Mouse (Mus musculus) midbrain, postnatal 0 days (tissue): Measurements from ENCODE around the gene Insc. TPM values are rescaled to one million over a fixed set of nuclear protein-coding genes. Genes with fewer than 3 reads are reported as not detected.

Experiments
- ATAC-seq: fragments of 200-750 bp; cut with Nextera tagmentation; 2 replicates; pipeline ENCODE4 v1.8.0; 2017; ENCODE audit warnings: moderate number of reproducible peaks, mild to moderate bottlenecking, moderate TSS enrichment, moderate library complexity; ENCODE audit not compliant: low FRiP score
- DNase-seq: peaks from one replicate; pipeline ENCODE4 v3.0.0-alpha.2; 2015; ENCODE audit warnings: low spot score
- H3K27ac ChIP-seq: fragments of 300-500 bp; sonication (generic); 2 replicates; pipeline ENCODE4 v1.5.1; 2014; ENCODE audit warnings: low read depth, mild to moderate bottlenecking, low read length, mixed read lengths
- H3K27me3 ChIP-seq: fragments of 300-500 bp; sonication (generic); 2 replicates; pipeline ENCODE4 v1.6.1; 2014; ENCODE audit warnings: low read length, control low read depth, mixed read lengths; ENCODE audit not compliant: insufficient read depth
- H3K36me3 ChIP-seq: fragments of 300-500 bp; sonication (generic); 2 replicates; pipeline ENCODE4 v1.6.1; 2014; ENCODE audit warnings: low read length, control low read depth, mixed read lengths; ENCODE audit not compliant: insufficient read depth
- H3K4me1 ChIP-seq: fragments of 300-500 bp; sonication (generic); 2 replicates; pipeline ENCODE4 v1.6.1; 2014; ENCODE audit warnings: mild to moderate bottlenecking, control low read depth, antibody characterized with exemption, low read length, mixed read lengths; ENCODE audit not compliant: insufficient read depth
- H3K4me2 ChIP-seq: fragments of 300-500 bp; sonication (generic); 2 replicates; pipeline ENCODE4 v1.6.1; 2014; ENCODE audit warnings: low read depth, mild to moderate bottlenecking, low read length, mixed read lengths; ENCODE audit not compliant: poor library complexity, severe bottlenecking
- H3K4me3 ChIP-seq: fragments of 300-500 bp; sonication (generic); 2 replicates; pipeline ENCODE4 v1.5.1; 2014; ENCODE audit warnings: low read depth, mild to moderate bottlenecking, low read length, moderate library complexity
- H3K9ac ChIP-seq: fragments of 300-500 bp; sonication (generic); replicated peaks from 2 replicates; pipeline ENCODE4 v1.6.1; 2014; ENCODE audit warnings: mild to moderate bottlenecking, low read length, moderate library complexity, mixed read lengths; ENCODE audit not compliant: poor library complexity, severe bottlenecking
- H3K9me3 ChIP-seq: fragments of 300-500 bp; sonication (generic); 2 replicates; pipeline ENCODE4 v1.6.1; 2016; ENCODE audit warnings: low read length, control low read depth
- CTCF ChIP-seq: IDR thresholded peaks from 2 replicates; pipeline ENCODE4 v1.5.1; 2016; ENCODE audit warnings: antibody characterized with exemption, mild to moderate bottlenecking
- WGBS: fragments of 180-500 bp; shearing (Covaris S2); extraction: QIAGEN DNeasy Blood & Tissue Kit; methylation state at CpG from one replicate; pipeline ENCODE4 v1.1.7; 2014; 5-methylcytosine and 5-hydroxymethylcytosine counted together
- polyA plus RNA-seq: library from polyadenylated mRNA; unstranded; fragments of >200 nt; fragmentation: Nextera tagmentation; extraction: Ambion mirVana; gene quantifications from 2 replicates; pipeline ENCODE4 v1.2.1, GENCODE M21; 2015
- total RNA-seq: library from RNA; depleted of rRNA; stranded (reverse); fragments of >200 nt; gene quantifications from 2 replicates; pipeline ENCODE4 v1.2.3, GENCODE M21; 2014

Insc gene
- total and polyA plus RNA-seq, 2 experiments from 2014 or later = 1.4 to 2.7 TPM

DNA sequence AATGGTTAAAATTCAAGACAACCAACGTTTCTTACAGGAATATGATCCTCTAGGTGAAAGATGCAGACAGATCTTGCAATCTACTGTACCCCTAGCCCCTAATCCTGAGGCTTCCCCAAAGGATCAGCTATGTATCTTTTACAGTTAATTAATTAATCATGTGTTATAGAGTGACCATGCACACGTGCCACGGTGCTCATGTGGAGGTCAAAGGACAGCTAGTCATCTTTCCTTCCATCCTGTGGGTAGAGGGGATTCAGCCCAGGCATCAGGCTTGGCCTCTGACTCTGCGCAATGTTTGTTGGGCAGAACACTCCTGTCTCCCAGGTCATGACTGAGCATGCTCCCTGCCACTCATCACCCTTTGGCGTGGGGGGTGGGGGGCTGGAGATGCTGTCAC, 74.4 kb downstream of the Insc start:
- Histone ChIP-seq H3K9ac (no peak overlapping the region), H3K4me3 (no peak overlapping the region), H3K27ac (no peak overlapping the region), H3K36me3 (no peaks in the 10 kb centered on the region), H3K4me1 (no peaks in the 10 kb centered on the region), H3K27me3 (no peaks in the 10 kb centered on the region), H3K4me2 (no peak overlapping the region), H3K9me3 (no peaks in the 10 kb centered on the region)
- WGBS = 37% methylated on average over 5 of the region's 5 CpGs
- ATAC-seq (peak; percentile 47), DNase-seq (no peak)
- no peak for TF ChIP-seq CTCF

DNA sequence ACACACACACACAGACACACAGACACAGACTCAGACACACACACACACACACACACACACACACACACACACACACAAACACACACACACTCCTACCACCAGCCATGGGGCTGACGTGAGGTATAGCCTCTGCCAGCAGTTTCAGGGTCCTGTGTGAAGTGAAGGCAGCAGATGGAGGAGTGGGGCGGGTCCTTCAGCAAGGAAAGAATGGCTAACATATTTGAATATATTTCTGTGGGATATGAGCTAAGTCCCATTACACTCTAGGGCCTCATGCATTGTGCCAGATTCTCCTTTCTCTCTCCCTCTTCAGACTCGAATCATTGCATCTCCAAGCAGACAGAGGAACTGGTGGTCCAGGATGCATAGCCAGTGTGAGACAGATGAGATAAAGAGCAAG, 74.9 kb downstream of the Insc start:
- DNase-seq (no peak), ATAC-seq (no peak)
- no peaks in the 10 kb centered on the region for H3K4me1 ChIP-seq
- no peaks in the 10 kb centered on the region for H3K9me3 ChIP-seq
- H3K27me3 ChIP-seq = no peaks in the 10 kb centered on the region
- WGBS = 77% methylated on average over 3 of the region's 3 CpGs
- no peak overlapping the region for H3K9ac ChIP-seq
- no peak overlapping the region for H3K4me2 ChIP-seq
- no peak overlapping the region for H3K27ac ChIP-seq
- no peaks in the 10 kb centered on the region for H3K36me3 ChIP-seq
- no peak overlapping the region for H3K4me3 ChIP-seq
- TF ChIP-seq CTCF = no peak

DNA sequence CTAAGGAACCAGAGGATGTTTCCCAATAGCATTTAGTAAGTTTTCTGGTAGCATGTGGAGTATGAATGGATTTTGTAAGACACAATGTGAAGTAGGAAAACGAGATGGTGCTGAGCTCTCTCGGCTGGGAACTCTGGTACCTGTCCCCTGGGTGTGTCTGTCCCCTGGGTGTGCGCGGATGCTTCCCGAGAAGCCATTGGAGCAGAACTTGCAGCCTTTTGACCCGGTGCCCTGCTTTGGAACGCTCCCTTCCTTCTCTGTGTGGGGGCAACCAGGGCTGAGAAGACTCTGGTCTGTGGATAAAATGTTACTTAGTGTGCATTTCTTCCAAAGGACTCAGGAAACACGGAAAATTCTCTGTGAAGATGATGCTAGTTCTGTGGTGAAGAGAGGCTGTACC, 75.3 kb downstream of the Insc start:
- H3K4me3 ChIP-seq = no peak overlapping the region
- H3K36me3 ChIP-seq = no peaks in the 10 kb centered on the region
- TF ChIP-seq CTCF = no peak
- no peaks in the 10 kb centered on the region for H3K4me1 ChIP-seq
- WGBS = 73% methylated on average over 8 of the region's 8 CpGs
- no peak overlapping the region for H3K27ac ChIP-seq
- ATAC-seq = no peak
- DNase-seq = no peak
- no peak overlapping the region for H3K9ac ChIP-seq
- no peaks in the 10 kb centered on the region for H3K9me3 ChIP-seq
- no peaks in the 10 kb centered on the region for H3K27me3 ChIP-seq
- no peak overlapping the region for H3K4me2 ChIP-seq

DNA sequence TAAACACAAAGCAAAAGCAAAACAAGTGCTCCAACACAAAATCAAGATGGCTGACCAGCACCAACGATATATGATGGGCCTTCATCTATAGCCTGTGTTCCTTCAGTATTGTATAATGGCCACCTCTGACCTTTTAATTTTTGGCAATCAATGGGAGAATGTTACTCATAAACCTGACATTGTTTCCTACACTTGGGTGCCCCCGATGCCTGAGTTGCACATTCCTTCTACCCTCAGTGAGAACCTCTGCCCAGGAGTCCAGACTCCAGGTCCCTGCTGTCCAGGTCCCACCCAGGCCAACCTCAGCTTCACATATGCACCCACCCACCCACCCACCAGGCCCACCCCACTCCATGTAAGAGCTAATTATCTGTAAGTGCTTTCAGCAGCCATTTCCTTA, 79.2 kb downstream of the Insc start:
- TF ChIP-seq CTCF = no peak
- no peak for ATAC-seq
- Histone ChIP-seq H3K4me3 (no peak overlapping the region), H3K4me2 (no peak overlapping the region), H3K27me3 (no peaks in the 10 kb centered on the region), H3K9me3 (no peaks in the 10 kb centered on the region), H3K9ac (no peak overlapping the region), H3K27ac (no peak overlapping the region), H3K36me3 (no peaks in the 10 kb centered on the region), H3K4me1 (no peaks in the 10 kb centered on the region)
- DNase-seq = no peak
- 95% methylated on average over 2 of the region's 2 CpGs for WGBS

DNA sequence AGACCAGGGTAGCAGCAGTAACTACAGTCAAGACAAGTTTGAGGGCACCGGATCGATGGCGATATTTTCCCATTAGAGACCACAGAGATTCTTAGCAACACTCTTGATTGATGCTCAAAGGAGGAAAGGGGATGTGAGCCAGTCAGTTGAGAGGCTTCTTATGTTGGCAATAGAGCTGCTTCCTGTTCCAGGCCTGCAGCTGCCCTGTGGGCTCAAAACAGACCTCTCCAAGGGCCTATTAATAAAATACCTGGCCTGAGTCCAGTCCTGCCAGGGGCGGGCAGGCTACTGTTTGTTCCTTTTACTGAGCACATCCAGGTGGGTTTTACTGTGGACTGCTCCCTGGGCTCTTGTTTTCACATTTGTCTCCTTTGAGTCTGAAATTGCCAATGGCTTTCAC, 83.9 kb downstream of the Insc start:
- 84% methylated on average over 4 of the region's 4 CpGs for WGBS
- no peak overlapping the region for H3K4me3 ChIP-seq
- no peaks in the 10 kb centered on the region for H3K36me3 ChIP-seq
- H3K9me3 ChIP-seq = no peaks in the 10 kb centered on the region
- ATAC-seq (no peak), DNase-seq (no peak)
- no peak overlapping the region for H3K4me2 ChIP-seq
- no peak for TF ChIP-seq CTCF
- no peak overlapping the region for H3K9ac ChIP-seq
- H3K4me1 ChIP-seq = no peaks in the 10 kb centered on the region
- no peak overlapping the region for H3K27ac ChIP-seq
- H3K27me3 ChIP-seq = no peaks in the 10 kb centered on the region

DNA sequence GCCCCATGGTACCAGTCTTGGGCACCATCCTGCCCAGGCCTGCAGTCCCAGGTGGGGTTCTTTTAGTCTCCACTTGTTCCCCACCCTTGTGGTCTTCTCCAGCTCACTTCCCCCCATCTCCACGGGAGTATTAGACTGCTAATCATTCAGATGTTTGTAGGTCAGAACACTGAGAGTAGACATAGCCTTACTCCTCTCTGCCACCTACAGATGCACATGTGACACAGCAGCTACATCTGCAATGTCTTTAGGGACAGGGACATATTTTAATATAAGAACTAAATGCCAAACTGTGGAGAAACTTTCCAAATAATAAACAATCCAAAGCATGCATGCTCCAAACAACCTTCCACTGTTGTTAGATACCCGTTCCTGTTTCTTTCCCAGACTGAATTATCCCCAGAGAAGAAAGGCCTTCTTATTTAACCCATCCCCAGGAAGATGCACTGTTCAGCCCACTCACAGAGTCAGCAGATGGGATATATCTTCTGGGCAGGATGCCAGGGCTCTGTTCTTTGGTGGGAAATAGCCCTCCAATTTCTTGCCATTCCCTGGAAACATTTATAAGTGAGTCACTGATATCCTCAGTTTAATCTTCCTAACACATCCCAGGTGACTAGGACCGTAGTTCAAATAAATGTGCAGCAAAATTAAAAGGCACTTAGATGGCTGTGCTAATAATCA, 88.9 kb downstream of the Insc start:
- no peak overlapping the region for H3K4me2 ChIP-seq
- DNase-seq (peak; percentile 46), ATAC-seq (no peak)
- TF ChIP-seq CTCF = peak; percentile 44
- H3K9ac ChIP-seq = no peak overlapping the region
- no peak overlapping the region for H3K27ac ChIP-seq
- H3K36me3 ChIP-seq = no peaks in the 10 kb centered on the region
- H3K9me3 ChIP-seq = no peaks in the 10 kb centered on the region
- no peak overlapping the region for H3K4me3 ChIP-seq
- H3K27me3 ChIP-seq = no peaks in the 10 kb centered on the region
- no peaks in the 10 kb centered on the region for H3K4me1 ChIP-seq
- WGBS = 48% methylated on average over 3 of the region's 3 CpGs
